Mouse (Mus musculus): ENCODE data around the gene Atp8a1. TPM values are rescaled to one million over a fixed set of nuclear protein-coding genes. Genes with fewer than 3 reads are reported as not detected.

Atp8a1 gene
- polyA plus RNA-seq, 1 experiment from 2014 or later = 17.0 TPM

- Histone ChIP-seq H3K4me3 (no peak overlapping the region), H3K36me3 (peaks cover 23% of the 10 kb centered on the region), H3K27me3 (ENCODE audit: insufficient read depth, poor library complexity, severe bottlenecking) (peaks cover 86% of the 10 kb centered on the region), H3K4me1 (replicated peaks) (peaks cover 5% of the 10 kb centered on the region), H3K9me3 (no peaks in the 10 kb centered on the region), H3K27ac (no peak overlapping the region)
- 91% methylated on average over 5 of the region's 5 CpGs for WGBS
- no peak for DNase-seq (ENCODE audit: low spot score)
Observed at GRCm38 (mm10) chr5:67650021-67650420, 197.2 kb downstream of the Atp8a1 start.

DNA sequence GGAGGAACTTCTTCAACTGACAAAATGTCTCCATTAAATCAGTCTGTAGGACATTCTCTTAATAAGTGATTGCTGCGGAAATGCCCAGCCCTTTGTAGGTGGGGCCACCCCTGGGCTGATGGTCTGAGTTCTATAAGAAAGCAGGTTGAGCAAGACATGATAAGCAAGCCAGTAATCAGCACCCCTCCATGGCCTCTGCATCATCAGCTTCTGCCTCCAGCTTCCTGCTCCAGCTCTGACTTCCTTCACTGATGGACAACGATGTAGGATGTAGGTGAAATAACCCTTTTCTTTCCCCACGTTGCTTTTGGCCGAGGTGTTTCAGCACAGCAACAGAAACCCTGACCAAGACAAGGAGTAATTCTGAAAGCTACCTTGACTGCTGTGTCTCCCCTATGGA is 198.1 kb downstream of the Atp8a1 start:
- Histone ChIP-seq H3K4me1 (replicated peaks) (no peaks in the 10 kb centered on the region), H3K4me3 (no peak overlapping the region), H3K36me3 (peaks cover 27% of the 10 kb centered on the region), H3K9me3 (no peaks in the 10 kb centered on the region), H3K27ac (no peak overlapping the region), H3K27me3 (ENCODE audit: insufficient read depth, poor library complexity, severe bottlenecking) (peaks cover 86% of the 10 kb centered on the region)
- WGBS = 90% methylated on average over 4 of the region's 4 CpGs
- DNase-seq (ENCODE audit: low spot score) = no peak

DNA sequence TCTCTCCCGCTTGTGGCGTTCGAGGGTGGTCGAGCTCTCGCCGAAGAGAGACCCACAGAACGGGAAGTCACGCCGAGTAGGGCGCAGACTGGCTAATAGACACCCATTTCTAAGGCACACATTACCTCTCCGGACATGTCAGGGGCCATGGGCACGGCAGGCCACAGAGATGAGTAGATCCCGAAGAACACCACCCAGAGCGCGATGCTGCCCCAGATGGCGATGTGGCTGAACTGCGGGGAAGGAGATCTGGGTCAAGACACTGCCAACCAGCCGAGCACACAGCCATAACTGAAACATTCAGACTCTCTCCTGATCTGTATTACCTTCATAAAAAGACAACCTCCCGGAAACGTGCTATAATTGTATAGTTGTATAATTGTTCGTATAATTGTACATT is 199.7 kb downstream of the Atp8a1 start:
- H3K4me3 ChIP-seq = no peak overlapping the region
- H3K9me3 ChIP-seq = no peaks in the 10 kb centered on the region
- 78% methylated on average over 21 of the region's 21 CpGs for WGBS
- no peaks in the 10 kb centered on the region; the same call in 1 of the 2 replicates for H3K4me1 ChIP-seq (replicated peaks)
- DNase-seq (ENCODE audit: low spot score) = peak; percentile 23
- H3K27ac ChIP-seq = no peak overlapping the region
- peaks cover 27% of the 10 kb centered on the region for H3K36me3 ChIP-seq
- H3K27me3 ChIP-seq (ENCODE audit: insufficient read depth, poor library complexity, severe bottlenecking) = peaks cover 76% of the 10 kb centered on the region

DNA sequence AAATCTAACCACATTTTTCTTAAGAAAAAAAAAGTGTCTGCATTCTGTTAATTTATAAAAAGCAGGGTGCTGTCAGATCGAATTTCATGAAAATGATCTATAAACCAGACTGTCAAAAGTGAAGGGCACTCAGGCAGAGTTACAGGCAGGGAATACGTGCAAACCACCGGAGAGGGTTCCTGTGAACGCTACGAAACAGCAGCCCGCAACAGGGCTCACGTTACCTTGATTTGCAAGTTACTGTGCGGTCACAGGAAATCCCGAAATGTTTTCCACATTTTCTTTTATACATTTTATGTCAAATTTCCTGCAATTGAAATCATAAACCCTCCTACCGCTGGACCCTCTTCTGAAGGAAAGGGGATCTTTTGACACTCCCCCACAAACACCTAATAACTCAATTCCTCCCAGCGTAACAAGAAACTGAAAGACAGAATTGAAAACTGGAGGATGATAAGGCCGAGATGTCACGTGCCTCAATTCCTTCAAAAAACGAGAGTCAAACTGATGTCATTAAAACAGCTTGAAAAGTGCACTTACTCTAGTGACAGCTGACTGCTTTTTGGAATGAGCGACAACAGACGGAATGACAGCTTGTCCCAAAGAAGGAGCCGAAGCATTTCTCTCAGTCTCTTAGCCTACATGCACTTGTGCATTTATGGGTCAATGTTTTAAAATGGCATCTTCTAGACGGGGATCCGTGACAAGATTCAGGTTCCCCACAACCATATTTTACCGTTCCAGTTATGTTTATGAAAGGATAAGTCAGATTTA is 200.3 kb downstream of the Atp8a1 start:
- no peak for DNase-seq (ENCODE audit: low spot score)
- 84% methylated on average over 20 of the region's 20 CpGs for WGBS
- H3K27ac ChIP-seq = no peak overlapping the region
- H3K36me3 ChIP-seq = peaks cover 27% of the 10 kb centered on the region
- peaks cover 6% of the 10 kb centered on the region; the same call in 1 of the 2 replicates for H3K4me1 ChIP-seq (replicated peaks)
- H3K4me3 ChIP-seq = no peak overlapping the region
- H3K27me3 ChIP-seq (ENCODE audit: insufficient read depth, poor library complexity, severe bottlenecking) = peaks cover 75% of the 10 kb centered on the region
- H3K9me3 ChIP-seq = no peaks in the 10 kb centered on the region

DNA sequence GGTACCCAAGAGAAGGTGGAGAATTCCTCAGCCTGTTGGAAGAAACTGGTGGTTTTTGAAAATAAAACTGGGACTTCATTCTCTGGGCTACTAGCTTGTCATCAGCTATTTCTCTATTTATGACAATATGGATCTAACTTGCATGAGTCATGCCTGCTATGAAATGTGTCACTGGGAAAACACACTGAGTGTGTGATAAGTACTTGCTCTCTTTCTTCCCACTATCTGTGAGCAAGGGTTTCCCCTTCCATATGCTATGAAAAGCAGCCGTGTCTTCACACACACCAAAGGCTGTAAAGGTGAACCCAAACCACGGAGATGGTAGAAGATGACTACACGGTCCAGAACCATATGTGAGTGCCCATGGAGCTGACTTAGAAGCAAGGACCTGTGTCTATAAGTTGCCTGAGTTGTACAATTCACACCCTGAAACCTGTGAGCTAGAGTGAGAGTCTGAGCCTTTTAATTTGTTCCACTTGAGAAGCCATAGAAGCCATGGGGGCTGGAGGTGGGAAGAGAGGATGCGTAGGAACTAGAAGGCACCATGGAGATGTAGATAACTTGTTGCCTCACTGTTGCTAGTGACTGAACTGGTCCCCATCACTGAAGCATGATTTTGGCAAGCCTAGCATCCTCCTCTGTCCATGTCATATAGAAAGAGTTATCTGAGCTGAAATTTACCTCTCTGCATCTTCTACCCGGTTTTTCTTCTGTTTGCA is 203.5 kb downstream of the Atp8a1 start:
- 91% methylated on average over 5 of the region's 5 CpGs for WGBS
- Histone ChIP-seq H3K9me3 (no peaks in the 10 kb centered on the region), H3K27ac (no peak overlapping the region), H3K4me1 (replicated peaks) (peaks cover 19% of the 10 kb centered on the region), H3K36me3 (peaks cover 17% of the 10 kb centered on the region; the same call in 1 of the 2 replicates), H3K4me3 (no peak overlapping the region), H3K27me3 (ENCODE audit: insufficient read depth, poor library complexity, severe bottlenecking) (peaks cover 65% of the 10 kb centered on the region)
- DNase-seq (ENCODE audit: low spot score) = no peak

- Histone ChIP-seq H3K4me1 (replicated peaks) (peaks cover 19% of the 10 kb centered on the region), H3K9me3 (no peaks in the 10 kb centered on the region), H3K4me3 (no peak overlapping the region), H3K36me3 (0 out of 2 replicates have a peak, but pooled peaks cover 5% of the 10 kb centered on the region), H3K27ac (no peak overlapping the region), H3K27me3 (ENCODE audit: insufficient read depth, poor library complexity, severe bottlenecking) (peaks cover 75% of the 10 kb centered on the region)
- no peak for DNase-seq (ENCODE audit: low spot score)
- WGBS = 65% methylated on average over 8 of the region's 8 CpGs
Observed at GRCm38 (mm10) chr5:67641406-67642120, 205.7 kb downstream of the Atp8a1 start.

GRCm38 (mm10) chr5:67640596-67641312 is 206.5 kb downstream of the Atp8a1 start:
- WGBS = 80% methylated on average over 8 of the region's 8 CpGs
- H3K36me3 ChIP-seq = 0 out of 2 replicates have a peak, but pooled peaks cover 5% of the 10 kb centered on the region
- H3K27me3 ChIP-seq (ENCODE audit: insufficient read depth, poor library complexity, severe bottlenecking) = peaks cover 75% of the 10 kb centered on the region
- H3K4me1 ChIP-seq (replicated peaks) = peaks cover 19% of the 10 kb centered on the region
- DNase-seq (ENCODE audit: low spot score) = no peak
- H3K27ac ChIP-seq = peak overlapping the region; percentile 12; the same call in 1 of the 2 replicates
- H3K9me3 ChIP-seq = no peaks in the 10 kb centered on the region
- H3K4me3 ChIP-seq = no peak overlapping the region

GRCm38 (mm10) chr5:67634339-67634738 is 212.9 kb downstream of the Atp8a1 start:
- no peaks in the 10 kb centered on the region for H3K9me3 ChIP-seq
- H3K27me3 ChIP-seq (ENCODE audit: insufficient read depth, poor library complexity, severe bottlenecking) = peaks cover 51% of the 10 kb centered on the region
- WGBS = 20% methylated on average over 3 of the region's 3 CpGs
- peaks cover 30% of the 10 kb centered on the region for H3K4me1 ChIP-seq (replicated peaks)
- H3K27ac ChIP-seq = peak overlapping the region; percentile 88
- no peaks in the 10 kb centered on the region for H3K36me3 ChIP-seq
- DNase-seq (ENCODE audit: low spot score) = peak; percentile 26
- H3K4me3 ChIP-seq = no peak overlapping the region

DNA sequence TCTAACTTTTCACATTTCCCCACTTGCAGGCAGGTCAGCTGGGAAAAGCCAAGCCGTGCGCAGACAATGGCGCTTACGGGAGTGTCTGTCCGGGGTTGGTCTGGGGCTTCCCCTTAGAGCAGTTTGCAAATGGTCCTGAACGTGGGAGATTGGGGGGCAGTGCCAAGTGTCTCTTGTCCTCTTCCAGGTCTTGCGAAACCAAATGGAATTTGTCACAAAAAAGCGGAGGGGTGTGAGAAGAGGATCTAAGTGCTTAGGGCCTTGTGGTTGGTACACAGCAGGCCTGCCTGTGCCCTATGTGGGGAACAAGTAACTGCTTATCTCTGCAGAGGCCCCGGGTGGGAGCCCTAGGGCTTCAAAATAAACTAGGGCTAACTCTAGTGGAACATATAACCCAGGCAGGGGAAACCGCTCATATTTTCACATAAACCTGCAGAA is 213.4 kb downstream of the Atp8a1 start:
- 6% methylated on average over 10 of the region's 10 CpGs for WGBS
- Histone ChIP-seq H3K27me3 (ENCODE audit: insufficient read depth, poor library complexity, severe bottlenecking) (peaks cover 48% of the 10 kb centered on the region), H3K4me3 (peak overlapping the region; percentile 35)

DNA sequence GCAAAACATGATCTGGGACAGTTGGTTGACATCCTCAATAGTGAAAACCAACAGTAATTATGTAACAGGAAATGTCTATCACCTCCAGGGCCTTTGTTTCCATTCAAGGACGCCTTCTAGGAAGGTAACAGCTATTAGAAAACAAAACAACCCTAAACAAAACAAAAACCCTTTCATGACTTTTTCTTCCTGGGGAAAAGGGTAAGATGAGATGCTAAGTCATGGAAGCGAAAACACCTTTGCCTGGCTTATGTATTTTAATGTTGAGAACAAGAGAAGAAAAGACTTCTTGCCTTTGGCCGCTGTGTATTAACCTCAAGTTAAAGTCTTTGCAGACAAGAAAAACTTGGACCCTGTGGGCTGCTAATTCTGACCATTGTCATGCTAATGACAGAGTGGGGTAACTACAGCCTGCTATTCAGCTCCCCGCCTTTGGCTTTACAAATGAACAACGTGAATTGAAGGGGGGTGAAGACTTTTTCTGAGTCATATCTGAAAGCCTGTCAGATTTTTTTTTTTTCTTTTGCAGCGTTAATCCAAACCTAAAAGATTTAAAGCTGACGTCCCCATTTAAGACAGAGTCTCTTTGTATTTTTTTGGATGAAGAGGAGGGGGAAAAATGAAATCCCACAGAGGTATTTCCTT is 214.0 kb downstream of the Atp8a1 start:
- no peaks in the 10 kb centered on the region for H3K36me3 ChIP-seq
- 7% methylated on average over 7 of the region's 7 CpGs for WGBS
- H3K4me1 ChIP-seq (replicated peaks) = peaks cover 36% of the 10 kb centered on the region
- no peak for DNase-seq (ENCODE audit: low spot score)
- H3K9me3 ChIP-seq = no peaks in the 10 kb centered on the region
- H3K27ac ChIP-seq = peak overlapping the region; percentile 88
- H3K27me3 ChIP-seq (ENCODE audit: insufficient read depth, poor library complexity, severe bottlenecking) = peaks cover 46% of the 10 kb centered on the region
- H3K4me3 ChIP-seq = peak overlapping the region; percentile 35

More for the DNA sequence above, 213.4 kb downstream of the Atp8a1 start:
- Histone ChIP-seq H3K27ac (peak overlapping the region; percentile 88), H3K4me1 (replicated peaks) (peaks cover 34% of the 10 kb centered on the region), H3K36me3 (no peaks in the 10 kb centered on the region), H3K9me3 (no peaks in the 10 kb centered on the region)
- peak; percentile 60 for DNase-seq (ENCODE audit: low spot score)

DNA sequence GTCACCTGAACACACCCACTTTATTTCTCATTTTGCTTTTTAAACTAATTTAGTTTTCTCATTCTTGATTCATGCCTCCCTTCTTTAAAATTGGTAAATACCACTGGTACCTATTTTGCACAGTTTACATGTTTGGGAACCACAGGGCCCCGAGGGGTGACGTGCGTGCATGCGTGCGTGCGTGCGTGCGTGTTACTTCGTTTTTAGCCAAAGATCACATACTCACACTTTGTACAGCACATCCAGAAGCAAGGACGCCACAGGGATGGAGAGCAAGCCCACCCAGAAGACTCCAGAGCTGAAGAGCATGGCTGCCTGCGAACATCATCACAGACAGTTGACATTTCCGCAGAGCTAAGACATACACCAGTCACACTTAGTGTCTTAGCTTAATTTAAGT is 216.0 kb downstream of the Atp8a1 start:
- no peak overlapping the region for H3K27ac ChIP-seq
- peaks cover 26% of the 10 kb centered on the region for H3K27me3 ChIP-seq (ENCODE audit: insufficient read depth, poor library complexity, severe bottlenecking)
- DNase-seq (ENCODE audit: low spot score) = no peak
- H3K4me1 ChIP-seq (replicated peaks) = peaks cover 36% of the 10 kb centered on the region
- no peaks in the 10 kb centered on the region for H3K9me3 ChIP-seq
- no peak overlapping the region for H3K4me3 ChIP-seq
- WGBS = 94% methylated on average over 12 of the region's 12 CpGs
- no peaks in the 10 kb centered on the region for H3K36me3 ChIP-seq

GRCm38 (mm10) chr5:67629861-67630260 is 217.4 kb downstream of the Atp8a1 start:
- Histone ChIP-seq H3K4me3 (no peak overlapping the region), H3K27ac (no peak overlapping the region), H3K9me3 (no peaks in the 10 kb centered on the region), H3K4me1 (replicated peaks) (peaks cover 36% of the 10 kb centered on the region), H3K27me3 (ENCODE audit: insufficient read depth, poor library complexity, severe bottlenecking) (peaks cover 22% of the 10 kb centered on the region), H3K36me3 (no peaks in the 10 kb centered on the region)
- no peak for DNase-seq (ENCODE audit: low spot score)
- WGBS = 86% methylated on average over 6 of the region's 6 CpGs
